Mouse (Mus musculus): ENCODE results near the gene Mphosph9. TPM values are rescaled to one million over a fixed set of nuclear protein-coding genes. Genes with fewer than 3 reads are reported as not detected.
A peak's percentile ranks its signal among the peaks of the same experiment; 100 is the strongest.

Gene Mphosph9
- polyA plus RNA-seq, 1 experiment from 2014 or later, result 16.6 TPM

GRCm38 (mm10) chr5:124209850-124210249 lies 117.9 kb downstream of the Mphosph9 start:
- H3K9ac ChIP-seq, result no peak overlapping the region
- no peak overlapping the region for H3K4me2 ChIP-seq
- no peak overlapping the region for H3K4me3 ChIP-seq
- ATAC-seq (ENCODE audit: borderline replicate concordance, extremely low read depth, low FRiP score, low TSS enrichment), result no peak
- no peaks in the 10 kb centered on the region for H3K27me3 ChIP-seq
- H3K36me3 ChIP-seq, result no peaks in the 10 kb centered on the region
- H3K27ac ChIP-seq, result no peak overlapping the region
- peaks cover 47% of the 10 kb centered on the region for H3K4me1 ChIP-seq
- 45% methylated on average over 6 of the region's 6 CpGs for WGBS
- H3K9me3 ChIP-seq, result no peaks in the 10 kb centered on the region

GRCm38 (mm10) chr5:124208030-124208429 lies 119.7 kb downstream of the Mphosph9 start:
- no peak for ATAC-seq (ENCODE audit: borderline replicate concordance, extremely low read depth, low FRiP score, low TSS enrichment)
- 72% methylated on average over 8 of the region's 8 CpGs for WGBS
- H3K36me3 ChIP-seq, result no peaks in the 10 kb centered on the region
- H3K4me3 ChIP-seq, result no peak overlapping the region
- H3K4me1 ChIP-seq, result peaks cover 50% of the 10 kb centered on the region
- H3K9ac ChIP-seq, result no peak overlapping the region
- H3K27me3 ChIP-seq, result no peaks in the 10 kb centered on the region
- no peak overlapping the region for H3K4me2 ChIP-seq
- no peaks in the 10 kb centered on the region for H3K9me3 ChIP-seq
- H3K27ac ChIP-seq, result 0 out of 2 replicates have a peak overlapping the region, but pooled peaks have one; percentile 67

- H3K9ac ChIP-seq, result no peak overlapping the region
- no peaks in the 10 kb centered on the region for H3K27me3 ChIP-seq
- H3K4me2 ChIP-seq, result no peak overlapping the region
- no peaks in the 10 kb centered on the region for H3K36me3 ChIP-seq
- no peak overlapping the region for H3K4me3 ChIP-seq
- WGBS, result 37% methylated on average over 13 of the region's 13 CpGs
- H3K27ac ChIP-seq, result peak overlapping the region; percentile 67
- H3K4me1 ChIP-seq, result peaks cover 61% of the 10 kb centered on the region
- no peaks in the 10 kb centered on the region for H3K9me3 ChIP-seq
- peak; percentile 62 for ATAC-seq (ENCODE audit: borderline replicate concordance, extremely low read depth, low FRiP score, low TSS enrichment)
These were observed 121.2 kb downstream of the Mphosph9 start for GRCm38 (mm10) chr5:124206481-124207038.

- Histone ChIP-seq H3K9ac (no peak overlapping the region), H3K4me3 (no peak overlapping the region), H3K9me3 (no peaks in the 10 kb centered on the region), H3K27me3 (no peaks in the 10 kb centered on the region), H3K4me1 (peaks cover 67% of the 10 kb centered on the region), H3K4me2 (no peak overlapping the region), H3K36me3 (no peaks in the 10 kb centered on the region), H3K27ac (peak overlapping the region; percentile 67)
- ATAC-seq (ENCODE audit: borderline replicate concordance, extremely low read depth, low FRiP score, low TSS enrichment), result no peak
- WGBS, result 27% methylated on average over 5 of the region's 5 CpGs
These were observed 121.9 kb downstream of the Mphosph9 start for GRCm38 (mm10) chr5:124205809-124206380.

GRCm38 (mm10) chr5:124205211-124205610 lies 122.6 kb downstream of the Mphosph9 start:
- no peak overlapping the region for H3K9ac ChIP-seq
- peak overlapping the region; percentile 72 for H3K27ac ChIP-seq
- H3K36me3 ChIP-seq, result no peaks in the 10 kb centered on the region
- 74% methylated on average over 9 of the region's 9 CpGs for WGBS
- no peaks in the 10 kb centered on the region for H3K9me3 ChIP-seq
- no peak for ATAC-seq (ENCODE audit: borderline replicate concordance, extremely low read depth, low FRiP score, low TSS enrichment)
- H3K4me2 ChIP-seq, result no peak overlapping the region
- H3K27me3 ChIP-seq, result no peaks in the 10 kb centered on the region
- peaks cover 73% of the 10 kb centered on the region for H3K4me1 ChIP-seq
- no peak overlapping the region for H3K4me3 ChIP-seq

- Histone ChIP-seq H3K36me3 (no peaks in the 10 kb centered on the region), H3K4me2 (no peak overlapping the region), H3K9me3 (no peaks in the 10 kb centered on the region), H3K4me1 (peaks cover 83% of the 10 kb centered on the region), H3K9ac (no peak overlapping the region), H3K4me3 (no peak overlapping the region), H3K27me3 (no peaks in the 10 kb centered on the region), H3K27ac (peak overlapping the region; percentile 72)
- peak; percentile 29; the same call in 1 of the 2 replicates for ATAC-seq (ENCODE audit: borderline replicate concordance, extremely low read depth, low FRiP score, low TSS enrichment)
- 64% methylated on average over 9 of the region's 9 CpGs for WGBS
These were observed 123.5 kb downstream of the Mphosph9 start for GRCm38 (mm10) chr5:124204127-124204794.

GRCm38 (mm10) chr5:124203251-124203650 lies 124.5 kb downstream of the Mphosph9 start:
- no peak for ATAC-seq (ENCODE audit: borderline replicate concordance, extremely low read depth, low FRiP score, low TSS enrichment)
- peaks cover 84% of the 10 kb centered on the region for H3K4me1 ChIP-seq

GRCm38 (mm10) chr5:124202071-124202470 lies 125.7 kb downstream of the Mphosph9 start:
- no peaks in the 10 kb centered on the region for H3K27me3 ChIP-seq
- no peak overlapping the region for H3K4me3 ChIP-seq
- no peak overlapping the region for H3K9ac ChIP-seq
- 51% methylated on average over 4 of the region's 4 CpGs for WGBS
- no peak overlapping the region for H3K4me2 ChIP-seq
- no peaks in the 10 kb centered on the region for H3K36me3 ChIP-seq
- peaks cover 72% of the 10 kb centered on the region for H3K4me1 ChIP-seq
- H3K27ac ChIP-seq, result 0 out of 2 replicates have a peak overlapping the region, but pooled peaks have one; percentile 3
- no peaks in the 10 kb centered on the region for H3K9me3 ChIP-seq
- ATAC-seq (ENCODE audit: borderline replicate concordance, extremely low read depth, low FRiP score, low TSS enrichment), result no peak

More at GRCm38 (mm10) chr5:124203251-124203650, 124.5 kb downstream of the Mphosph9 start:
- WGBS, result 78% methylated on average over 4 of the region's 4 CpGs
- Histone ChIP-seq H3K36me3 (no peaks in the 10 kb centered on the region), H3K27me3 (no peaks in the 10 kb centered on the region), H3K4me2 (no peak overlapping the region), H3K9me3 (no peaks in the 10 kb centered on the region), H3K4me3 (no peak overlapping the region), H3K27ac (peak overlapping the region; percentile 55), H3K9ac (no peak overlapping the region)

- Histone ChIP-seq H3K9ac (no peak overlapping the region), H3K9me3 (no peaks in the 10 kb centered on the region), H3K4me1 (peaks cover 67% of the 10 kb centered on the region), H3K36me3 (no peaks in the 10 kb centered on the region), H3K4me2 (no peak overlapping the region), H3K27me3 (no peaks in the 10 kb centered on the region), H3K4me3 (no peak overlapping the region), H3K27ac (0 out of 2 replicates have a peak overlapping the region, but pooled peaks have one; percentile 3)
- no peak for ATAC-seq (ENCODE audit: borderline replicate concordance, extremely low read depth, low FRiP score, low TSS enrichment)
- WGBS, result 42% methylated on average over 2 of the region's 2 CpGs
These were observed 126.2 kb downstream of the Mphosph9 start for GRCm38 (mm10) chr5:124201564-124201963.

Other genes with a start within 250 kb of the Mphosph9 start
- gene Abcb9, start 232.2 kb downstream of the Mphosph9 start, polyA plus RNA-seq (2015; fragmentation: Nextera tagmentation; extraction: Ambion mirVana), result 1.9 and 3.6 TPM in 2 replicates
- 26.5 and 27.6 TPM in 2 replicates for gene Ogfod2, start 215.7 kb downstream of the Mphosph9 start, polyA plus RNA-seq (2015; fragmentation: Nextera tagmentation; extraction: Ambion mirVana)
- gene Arl6ip4, start 211.9 kb downstream of the Mphosph9 start, polyA plus RNA-seq (2015; fragmentation: Nextera tagmentation; extraction: Ambion mirVana), result 105 and 107 TPM in 2 replicates
- 6.2 and 6.7 TPM in 2 replicates for gene Pitpnm2, start 78.2 kb downstream of the Mphosph9 start, polyA plus RNA-seq (2015; fragmentation: Nextera tagmentation; extraction: Ambion mirVana)
- gene 2810006K23Rik, start 117 bp upstream of the Mphosph9 start, polyA plus RNA-seq (2015; fragmentation: Nextera tagmentation; extraction: Ambion mirVana), result 19.1 and 20.8 TPM in 2 replicates
- 118 and 192 TPM in 2 replicates for gene Cdk2ap1, start 35.1 kb upstream of the Mphosph9 start, polyA plus RNA-seq (2015; fragmentation: Nextera tagmentation; extraction: Ambion mirVana)
- 74.7 and 80.3 TPM in 2 replicates for gene Sbno1, start 98.0 kb upstream of the Mphosph9 start, polyA plus RNA-seq (2015; fragmentation: Nextera tagmentation; extraction: Ambion mirVana)
- gene Kmt5a, start 112.0 kb upstream of the Mphosph9 start, polyA plus RNA-seq (2015; fragmentation: Nextera tagmentation; extraction: Ambion mirVana), result 59.8 and 61.3 TPM in 2 replicates
- 31.4 and 31.7 TPM in 2 replicates for gene Rilpl2, start 150.4 kb upstream of the Mphosph9 start, polyA plus RNA-seq (2015; fragmentation: Nextera tagmentation; extraction: Ambion mirVana)
- gene Snrnp35, start 155.2 kb upstream of the Mphosph9 start, polyA plus RNA-seq (2015; fragmentation: Nextera tagmentation; extraction: Ambion mirVana), result 25.3 and 26.5 TPM in 2 replicates
- gene Rilpl1, start 203.4 kb upstream of the Mphosph9 start, polyA plus RNA-seq (2015; fragmentation: Nextera tagmentation; extraction: Ambion mirVana), result 20.7 and 20.8 TPM in 2 replicates
- gene Tmed2, start 212.7 kb upstream of the Mphosph9 start, polyA plus RNA-seq (2015; fragmentation: Nextera tagmentation; extraction: Ambion mirVana), result 636 TPM in 2 replicates
- gene Ddx55, start 224.9 kb upstream of the Mphosph9 start, polyA plus RNA-seq (2015; fragmentation: Nextera tagmentation; extraction: Ambion mirVana), result 12.3 and 12.5 TPM in 2 replicates